Mouse (Mus musculus): Measurements from ENCODE around the gene Tmem101. TPM values are rescaled to one million over a fixed set of nuclear protein-coding genes. Genes with fewer than 3 reads are reported as not detected.
"Not testable (repeated sequence)": the region's sequence is repeated elsewhere in the genome, so short reads cannot be mapped to it uniquely, and the experiment has no call there.

Gene Tmem101
- polyA plus RNA-seq, 1 experiment from 2014 or later, result 32.4 TPM

DNA sequence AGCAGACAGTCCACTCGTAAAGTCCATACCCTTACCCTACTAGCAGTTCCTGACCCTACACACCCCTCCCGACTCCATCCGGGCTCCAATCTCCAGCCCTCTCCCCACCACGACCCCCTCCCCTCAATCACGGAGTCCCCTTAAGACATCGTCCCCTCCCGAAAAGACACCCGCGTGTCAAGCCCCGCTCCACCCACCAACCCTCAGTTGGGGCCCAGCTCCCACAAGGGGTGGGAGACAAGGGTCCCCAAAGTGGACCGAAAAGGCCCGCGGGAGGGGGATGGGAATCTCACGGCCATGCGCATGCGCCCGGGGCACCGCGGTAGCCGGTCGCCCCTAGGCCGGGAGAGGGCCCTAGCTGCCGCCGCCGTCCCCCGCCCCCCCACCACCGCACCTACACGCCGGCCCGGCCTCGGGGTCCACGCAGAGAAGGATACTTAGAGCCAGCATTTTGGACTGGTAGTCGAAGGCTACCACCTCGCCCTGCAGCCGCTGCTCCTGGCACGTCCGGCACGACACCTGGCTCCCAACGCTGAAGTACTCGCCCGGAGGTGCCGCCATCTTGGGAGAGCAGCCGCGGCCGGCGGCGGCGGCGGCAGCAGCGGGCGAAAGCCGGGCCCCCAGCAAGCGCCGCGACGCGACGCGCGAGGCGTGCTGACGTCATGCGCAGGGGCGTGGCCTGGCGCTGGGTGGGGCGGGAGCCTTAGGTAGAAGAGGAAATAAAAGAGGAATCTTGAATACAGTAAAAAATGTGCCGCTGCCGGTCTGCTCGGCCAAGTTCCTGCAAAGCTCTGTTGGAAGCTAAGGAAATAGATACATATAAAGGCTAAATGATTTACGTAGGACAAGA is 28.7 kb upstream of the Tmem101 start, which contains the start of gene Lsm12:
TSS of gene Lsm12 (minus strand) at position 651 of the 850 bp plus-strand sequence.
- H3K4me3 ChIP-seq, result peak within 1 kb of the TSS; percentile 92
- WGBS, result under 1% methylated on average over 69 of the region's 70 CpGs
- H3K4me2 ChIP-seq, result peak within 1 kb of the TSS; percentile 79
- ATAC-seq (ENCODE audit: low read depth), result peak; percentile 84
- peaks cover 23% of the 10 kb centered on the region for H3K36me3 ChIP-seq
- peak within 1 kb of the TSS; percentile 98 for H3K27ac ChIP-seq (replicated peaks)
- no peaks in the 10 kb centered on the region for H3K9me3 ChIP-seq
- H3K9ac ChIP-seq, result peak within 1 kb of the TSS; percentile 92
- H3K27me3 ChIP-seq, result no peaks in the 10 kb centered on the region
- peaks cover 38% of the 10 kb centered on the region for H3K4me1 ChIP-seq (replicated peaks)

DNA sequence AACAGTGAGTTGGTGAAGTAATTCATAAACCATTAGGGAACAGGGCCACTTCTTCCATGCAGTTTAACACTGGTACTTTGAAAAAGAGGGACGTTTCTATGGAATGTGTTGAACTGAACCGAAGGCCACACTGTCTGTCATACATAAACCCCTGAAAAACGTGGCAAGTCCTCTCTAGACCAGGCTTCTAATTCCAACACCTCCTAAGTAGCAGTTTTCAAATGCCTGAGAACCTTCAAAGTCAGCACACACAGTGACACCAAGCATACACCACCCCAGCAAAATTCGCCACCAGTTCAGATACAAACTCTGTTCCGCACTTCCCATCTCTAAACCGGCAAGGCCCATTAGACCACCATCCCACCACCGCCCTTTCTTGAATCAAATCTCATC is 28.0 kb upstream of the Tmem101 start:
- H3K4me3 ChIP-seq, result peak overlapping the region; percentile 92
- ATAC-seq (ENCODE audit: low read depth), result no peak; the same call in 1 of the 2 replicates
- H3K27ac ChIP-seq (replicated peaks), result peak overlapping the region; percentile 98
- WGBS, result 6% methylated on average over 7 of the region's 7 CpGs
- no peaks in the 10 kb centered on the region for H3K9me3 ChIP-seq
- peaks cover 39% of the 10 kb centered on the region for H3K4me1 ChIP-seq (replicated peaks)
- H3K9ac ChIP-seq, result peak overlapping the region; percentile 92
- H3K36me3 ChIP-seq, result peaks cover 23% of the 10 kb centered on the region
- H3K27me3 ChIP-seq, result no peaks in the 10 kb centered on the region
- peak overlapping the region; percentile 79 for H3K4me2 ChIP-seq

DNA sequence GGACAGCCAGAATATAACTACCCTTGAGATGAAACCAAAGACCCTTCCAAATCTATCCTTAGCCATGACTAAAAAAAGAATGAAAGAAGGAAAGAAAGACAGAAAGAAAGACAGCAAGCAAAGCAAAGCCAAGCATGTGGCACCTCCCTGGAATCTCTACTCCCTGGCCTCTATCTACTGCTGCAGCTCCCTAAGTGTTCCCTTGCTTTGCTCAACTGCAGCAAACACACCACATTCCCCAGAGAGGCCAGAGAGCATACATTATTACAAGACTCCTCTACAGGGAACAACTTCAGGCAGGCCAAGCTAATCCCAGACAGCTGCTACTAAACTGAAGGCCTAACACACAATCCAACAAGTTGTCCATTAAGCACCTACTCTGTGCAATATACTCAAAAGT is 23.6 kb upstream of the Tmem101 start:
- H3K9me3 ChIP-seq, result no peaks in the 10 kb centered on the region
- H3K4me2 ChIP-seq, result no peak overlapping the region
- peaks cover 56% of the 10 kb centered on the region for H3K36me3 ChIP-seq
- ATAC-seq (ENCODE audit: low read depth), result no peak
- no peak overlapping the region for H3K4me3 ChIP-seq
- no peak overlapping the region for H3K27ac ChIP-seq (replicated peaks)
- H3K27me3 ChIP-seq, result no peaks in the 10 kb centered on the region
- H3K9ac ChIP-seq, result peak overlapping the region; percentile 44
- H3K4me1 ChIP-seq (replicated peaks), result peaks cover 29% of the 10 kb centered on the region

- H3K27me3 ChIP-seq, result no peaks in the 10 kb centered on the region
- peaks cover 64% of the 10 kb centered on the region for H3K36me3 ChIP-seq
- no peak overlapping the region for H3K27ac ChIP-seq (replicated peaks)
- 86% methylated on average over 5 of the region's 5 CpGs for WGBS
- H3K9ac ChIP-seq, result no peak overlapping the region
- no peaks in the 10 kb centered on the region for H3K9me3 ChIP-seq
- ATAC-seq (ENCODE audit: low read depth), result no peak
- H3K4me3 ChIP-seq, result no peak overlapping the region
- H3K4me2 ChIP-seq, result no peak overlapping the region
- no peaks in the 10 kb centered on the region for H3K4me1 ChIP-seq (replicated peaks)
Observed at GRCm38 (mm10) chr11:102168689-102169088, 12.5 kb upstream of the Tmem101 start.

GRCm38 (mm10) chr11:102167539-102167938 is 11.3 kb upstream of the Tmem101 start:
- no peaks in the 10 kb centered on the region for H3K4me1 ChIP-seq (replicated peaks)
- no peak overlapping the region for H3K9ac ChIP-seq
- no peaks in the 10 kb centered on the region for H3K27me3 ChIP-seq
- H3K4me2 ChIP-seq, result no peak overlapping the region
- H3K36me3 ChIP-seq, result peaks cover 72% of the 10 kb centered on the region
- no peak overlapping the region for H3K4me3 ChIP-seq
- no peaks in the 10 kb centered on the region for H3K9me3 ChIP-seq
- 91% methylated on average over 5 of the region's 5 CpGs for WGBS
- H3K27ac ChIP-seq (replicated peaks), result no peak overlapping the region
- ATAC-seq (ENCODE audit: low read depth), result no peak

GRCm38 (mm10) chr11:102165971-102166722 is 9.9 kb upstream of the Tmem101 start:
- no peak overlapping the region for H3K4me2 ChIP-seq
- H3K9ac ChIP-seq, result no peak overlapping the region
- no peaks in the 10 kb centered on the region for H3K4me1 ChIP-seq (replicated peaks)
- no peaks in the 10 kb centered on the region for H3K9me3 ChIP-seq
- no peak overlapping the region for H3K27ac ChIP-seq (replicated peaks)
- peaks cover 82% of the 10 kb centered on the region for H3K36me3 ChIP-seq
- H3K27me3 ChIP-seq, result no peaks in the 10 kb centered on the region
- ATAC-seq (ENCODE audit: low read depth), result no peak
- no peak overlapping the region for H3K4me3 ChIP-seq
- 62% methylated on average over 6 of the region's 6 CpGs for WGBS

DNA sequence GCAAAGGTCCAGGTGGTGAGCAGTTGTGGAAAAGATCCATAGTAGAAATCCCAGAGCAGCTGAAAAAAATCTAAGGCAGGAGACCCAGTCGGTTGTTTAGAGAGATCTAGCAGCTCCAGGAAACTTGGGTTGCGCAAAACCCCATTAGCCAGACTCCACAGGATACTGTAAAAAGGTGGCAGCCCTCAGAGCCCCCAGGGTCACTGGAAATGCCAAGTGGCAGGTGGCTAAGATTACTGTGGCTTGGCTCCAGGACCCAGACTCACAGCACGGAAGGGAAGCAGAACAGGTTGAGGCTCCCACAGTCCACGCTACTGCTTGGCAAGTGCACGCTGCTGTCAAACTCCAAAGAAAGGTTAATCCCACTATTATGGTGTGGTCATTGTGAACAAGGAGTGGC is 3.6 kb upstream of the Tmem101 start:
- Histone ChIP-seq H3K27ac (replicated peaks) (no peak overlapping the region), H3K4me3 (no peak overlapping the region), H3K27me3 (no peaks in the 10 kb centered on the region), H3K36me3 (peaks cover 39% of the 10 kb centered on the region), H3K4me2 (no peak overlapping the region), H3K9ac (no peak overlapping the region), H3K4me1 (replicated peaks) (peaks cover 10% of the 10 kb centered on the region), H3K9me3 (no peaks in the 10 kb centered on the region)
- ATAC-seq (ENCODE audit: low read depth), result no peak
- WGBS, result 86% methylated on average over 5 of the region's 5 CpGs

GRCm38 (mm10) chr11:102158024-102158423 is 1.8 kb upstream of the Tmem101 start:
- H3K4me2 ChIP-seq; H3K9me3 ChIP-seq; H3K4me3 ChIP-seq; H3K9ac ChIP-seq; H3K27ac ChIP-seq (replicated peaks); ATAC-seq (ENCODE audit: low read depth); H3K27me3 ChIP-seq: not testable (repeated sequence)
- Histone ChIP-seq H3K36me3 (peaks cover 38% of the 10 kb centered on the region), H3K4me1 (replicated peaks) (peaks cover 11% of the 10 kb centered on the region)
- 84% methylated on average over 2 of the region's 2 CpGs for WGBS

DNA sequence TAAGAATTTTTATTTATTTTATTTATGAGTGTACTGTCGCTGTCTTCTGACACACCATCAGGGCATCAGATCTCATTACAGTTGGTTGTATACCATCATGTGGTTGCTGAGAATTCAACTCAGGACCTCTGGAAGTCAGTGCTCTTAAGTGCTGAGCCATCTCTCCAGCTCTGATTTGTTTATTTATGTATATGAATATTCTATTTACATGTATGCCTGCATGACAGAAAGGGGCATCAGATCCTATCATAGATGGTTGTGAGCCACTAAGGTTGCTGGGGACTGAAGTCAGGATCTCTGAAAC is 534 bp upstream of the Tmem101 start:
- Histone ChIP-seq H3K9me3 (no peaks in the 10 kb centered on the region), H3K4me2 (0 out of 2 replicates have a peak overlapping the region, but pooled peaks have one; percentile 94), H3K27ac (replicated peaks) (no peak overlapping the region), H3K27me3 (no peaks in the 10 kb centered on the region), H3K4me1 (replicated peaks) (peaks cover 11% of the 10 kb centered on the region), H3K9ac (no peak overlapping the region), H3K4me3 (peak overlapping the region; percentile 69; the same call in 1 of the 2 replicates), H3K36me3 (peaks cover 37% of the 10 kb centered on the region)
- 15% methylated on average over 1 of the region's 1 CpGs for WGBS
- ATAC-seq (ENCODE audit: low read depth), result peak; percentile 8; the same call in 1 of the 2 replicates

DNA sequence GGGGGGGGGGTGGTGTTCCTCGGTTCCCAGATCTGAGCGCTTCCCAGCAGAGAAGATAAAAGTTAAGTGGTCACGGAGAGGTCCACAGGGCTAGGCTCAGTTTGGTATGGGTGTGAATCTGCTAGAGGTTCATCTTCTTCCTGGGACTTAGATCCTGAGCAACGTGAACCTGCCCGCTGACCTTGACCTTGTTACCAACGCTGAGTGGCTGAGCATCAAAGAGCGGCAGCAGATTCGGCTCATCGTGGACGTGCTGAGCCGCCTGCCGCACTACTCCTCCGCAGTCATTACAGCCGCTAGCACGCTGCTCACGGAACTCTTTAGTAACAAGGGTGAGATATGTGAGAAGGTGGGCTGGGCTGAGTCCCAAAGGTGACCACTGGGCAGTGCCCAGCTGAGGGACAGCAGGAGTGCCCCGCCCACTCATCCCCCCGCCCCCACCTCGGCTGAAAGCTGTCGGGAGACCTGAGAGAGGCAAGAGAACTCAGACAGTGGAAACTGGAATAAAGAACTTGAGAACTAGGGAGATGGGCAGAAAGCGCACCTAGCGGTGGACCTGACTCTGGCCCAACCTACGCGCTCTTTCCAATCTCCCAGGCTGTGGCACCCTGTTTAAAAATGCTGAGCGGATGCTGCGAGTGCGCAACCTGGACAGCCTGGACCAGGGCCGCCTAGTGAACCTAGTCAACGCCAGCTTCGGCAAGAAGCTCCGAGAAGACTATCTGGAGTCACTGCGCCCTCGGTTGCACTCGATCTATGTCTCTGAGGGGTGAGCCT is 8.8 kb downstream of the Tmem101 start:
- WGBS, result 15% methylated on average over 34 of the region's 34 CpGs
- Histone ChIP-seq H3K36me3 (peaks cover 3% of the 10 kb centered on the region), H3K4me1 (replicated peaks) (peaks cover 26% of the 10 kb centered on the region), H3K9ac (no peak overlapping the region), H3K27me3 (peaks cover 75% of the 10 kb centered on the region), H3K27ac (replicated peaks) (no peak overlapping the region), H3K4me3 (no peak overlapping the region), H3K9me3 (no peaks in the 10 kb centered on the region), H3K4me2 (no peak overlapping the region)
- no peak for ATAC-seq (ENCODE audit: low read depth)

DNA sequence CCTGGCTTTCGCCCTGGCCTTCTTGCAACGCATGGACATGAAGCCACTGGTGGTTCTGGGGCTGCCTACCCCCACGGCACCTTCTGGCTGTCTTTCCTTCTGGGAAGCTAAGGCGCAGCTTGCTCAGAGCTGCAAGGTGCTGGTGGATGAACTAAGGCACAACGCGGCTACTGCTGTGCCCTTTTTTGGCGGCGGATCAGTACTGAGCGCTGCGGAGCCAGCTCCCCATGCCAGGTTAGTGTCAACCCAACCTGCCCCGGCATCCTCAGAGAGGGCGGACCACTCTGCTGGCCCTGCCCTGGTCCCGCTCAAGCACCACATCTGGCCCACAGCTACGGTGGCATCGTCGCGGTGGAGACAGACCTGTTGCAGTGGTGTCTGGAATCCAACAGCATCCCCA is 9.7 kb downstream of the Tmem101 start:
- H3K4me2 ChIP-seq, result no peak overlapping the region
- WGBS, result 6% methylated on average over 17 of the region's 17 CpGs
- no peak overlapping the region for H3K4me3 ChIP-seq
- no peaks in the 10 kb centered on the region for H3K36me3 ChIP-seq
- no peak overlapping the region for H3K9ac ChIP-seq
- no peak for ATAC-seq (ENCODE audit: low read depth)
- H3K27ac ChIP-seq (replicated peaks), result no peak overlapping the region
- H3K4me1 ChIP-seq (replicated peaks), result peaks cover 26% of the 10 kb centered on the region
- H3K9me3 ChIP-seq, result no peaks in the 10 kb centered on the region
- H3K27me3 ChIP-seq, result peaks cover 76% of the 10 kb centered on the region

DNA sequence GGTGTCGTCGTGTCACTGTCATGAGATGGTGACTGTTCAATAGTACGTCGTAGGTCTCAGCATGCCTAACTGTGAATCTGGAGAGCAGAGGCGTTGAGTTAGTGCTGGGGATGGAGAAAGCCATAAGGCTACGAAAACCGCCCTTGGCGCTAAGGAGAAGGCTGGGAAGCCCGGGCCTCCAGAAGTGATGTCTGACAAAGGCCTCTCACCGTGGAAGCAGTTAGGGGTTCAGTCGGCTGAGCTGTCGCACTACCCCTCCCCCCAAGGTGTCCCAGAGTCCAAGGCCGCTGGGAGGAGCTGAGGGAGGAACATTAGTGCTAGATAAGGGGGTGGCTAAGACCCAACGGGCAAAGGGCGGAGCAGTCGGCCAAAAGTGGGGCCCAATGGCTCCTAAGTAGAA is 10.2 kb downstream of the Tmem101 start:
- Histone ChIP-seq H3K4me1 (replicated peaks) (peaks cover 26% of the 10 kb centered on the region), H3K27me3 (peaks cover 76% of the 10 kb centered on the region), H3K36me3 (no peaks in the 10 kb centered on the region), H3K9ac (no peak overlapping the region), H3K27ac (replicated peaks) (no peak overlapping the region), H3K4me3 (peak overlapping the region; percentile 22; the same call in 1 of the 2 replicates), H3K9me3 (no peaks in the 10 kb centered on the region), H3K4me2 (no peak overlapping the region; the same call in 1 of the 2 replicates)
- ATAC-seq (ENCODE audit: low read depth), result no peak
- 4% methylated on average over 16 of the region's 16 CpGs for WGBS

Measured in neural tube, embryonic 13.5 days (tissue).